Mouse (Mus musculus): ENCODE results near the gene Slc25a12. TPM values are rescaled to one million over a fixed set of nuclear protein-coding genes. Genes with fewer than 3 reads are reported as not detected.

The Slc25a12 gene
- polyA plus RNA-seq, 1 experiment from 2014 or later = 27.5 TPM

Other genes starting within 250 kb of the Slc25a12 start
- 4.9 and 5.1 TPM in 2 replicates for gene Cybrd1, start 249.8 kb downstream of the Slc25a12 start, polyA plus RNA-seq (2014; fragmentation: Nextera tagmentation; extraction: Ambion mirVana)
- gene Dync1i2, start 156.0 kb downstream of the Slc25a12 start, polyA plus RNA-seq (2014; fragmentation: Nextera tagmentation; extraction: Ambion mirVana) = 95.9 and 102 TPM in 2 replicates
- 116 and 126 TPM in 2 replicates for gene Hat1, start 21.2 kb upstream of the Slc25a12 start, polyA plus RNA-seq (2014; fragmentation: Nextera tagmentation; extraction: Ambion mirVana)
- 41.2 and 46.0 TPM in 2 replicates for gene Metap1d, start 85.5 kb upstream of the Slc25a12 start, polyA plus RNA-seq (2014; fragmentation: Nextera tagmentation; extraction: Ambion mirVana)
- 8.0 and 9.8 TPM in 2 replicates for gene Dlx1, start 160.4 kb upstream of the Slc25a12 start, polyA plus RNA-seq (2014; fragmentation: Nextera tagmentation; extraction: Ambion mirVana)
- gene Dlx2, start 179.0 kb upstream of the Slc25a12 start, polyA plus RNA-seq (2014; fragmentation: Nextera tagmentation; extraction: Ambion mirVana) = 5.8 and 6.4 TPM in 2 replicates